Mouse (Mus musculus): ENCODE measurements at regions not wholly inside any gene's neighbourhood (a gene's known extent, or its start where the extent isn't known, plus 50 kb on each side); places are given as distances from the start of the nearest gene placed in this dataset.

GRCm38 (mm10) chr17:10135111-10135510, 184.5 kb downstream of the Qk start:
- no peak for TF ChIP-seq CTCF (IDR thresholded peaks at IDR 0.05)
- Histone ChIP-seq H3K4me2 (ENCODE audit: low read depth, low read length, poor library complexity, severe bottlenecking) (no peak overlapping the region), H3K27ac (ENCODE audit: low read depth, low read length) (no peak overlapping the region), H3K4me1 (ENCODE audit: insufficient read depth, low read length) (no peaks in the 10 kb centered on the region), H3K9ac (replicated peaks; ENCODE audit: low read length, poor library complexity, severe bottlenecking) (no peak overlapping the region), H3K4me3 (ENCODE audit: low read depth, low read length) (no peak overlapping the region), H3K9me3 (ENCODE audit: low read length) (no peaks in the 10 kb centered on the region), H3K36me3 (ENCODE audit: insufficient read depth, low read length) (no peaks in the 10 kb centered on the region), H3K27me3 (ENCODE audit: insufficient read depth, low read length) (no peaks in the 10 kb centered on the region)
- ATAC-seq (ENCODE audit: low FRiP score) = no peak
- 73% methylated on average over 2 of the region's 2 CpGs for WGBS
- no peak for DNase-seq (ENCODE audit: low spot score)

GRCm38 (mm10) chr17:10128591-10128990, 191.1 kb downstream of the Qk start:
- no peak overlapping the region for H3K4me2 ChIP-seq (ENCODE audit: low read depth, low read length, poor library complexity, severe bottlenecking)
- H3K27ac ChIP-seq (ENCODE audit: low read depth, low read length) = no peak overlapping the region
- no peak for ATAC-seq (ENCODE audit: low FRiP score)
- H3K27me3 ChIP-seq (ENCODE audit: insufficient read depth, low read length) = no peaks in the 10 kb centered on the region
- H3K9ac ChIP-seq (replicated peaks; ENCODE audit: low read length, poor library complexity, severe bottlenecking) = no peak overlapping the region
- no peak overlapping the region for H3K4me3 ChIP-seq (ENCODE audit: low read depth, low read length)
- DNase-seq (ENCODE audit: low spot score) = peak; percentile 62
- no peak for TF ChIP-seq CTCF (IDR thresholded peaks at IDR 0.05)
- no peaks in the 10 kb centered on the region for H3K9me3 ChIP-seq (ENCODE audit: low read length)
- 50% methylated on average over 8 of the region's 8 CpGs for WGBS
- H3K36me3 ChIP-seq (ENCODE audit: insufficient read depth, low read length) = no peaks in the 10 kb centered on the region
- H3K4me1 ChIP-seq (ENCODE audit: insufficient read depth, low read length) = no peaks in the 10 kb centered on the region

DNA sequence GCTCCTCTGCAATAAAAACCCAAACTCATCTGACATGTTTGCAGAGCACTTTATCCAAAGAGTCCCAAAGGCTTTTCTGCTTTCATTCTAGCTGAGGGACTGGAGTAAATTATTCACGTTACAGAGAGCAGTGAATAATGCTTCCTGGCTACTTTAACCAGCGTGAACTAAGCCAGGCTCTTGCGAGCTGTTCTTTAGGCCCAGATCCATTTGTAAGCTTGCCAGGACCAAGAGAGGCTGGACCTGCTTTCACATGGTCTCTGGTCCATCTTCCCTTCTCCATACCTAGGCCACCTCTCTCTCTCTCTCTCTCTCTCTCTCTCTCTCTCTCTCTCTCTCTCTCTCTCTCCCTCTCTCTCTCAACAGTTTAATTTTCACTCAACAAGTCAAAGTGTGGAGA, 197.2 kb downstream of the Qk start:
- no peak for TF ChIP-seq CTCF (IDR thresholded peaks at IDR 0.05)
- Histone ChIP-seq H3K36me3 (ENCODE audit: insufficient read depth, low read length) (no peaks in the 10 kb centered on the region), H3K9ac (replicated peaks; ENCODE audit: low read length, poor library complexity, severe bottlenecking) (no peak overlapping the region), H3K4me2 (ENCODE audit: low read depth, low read length, poor library complexity, severe bottlenecking) (no peak overlapping the region), H3K4me1 (ENCODE audit: insufficient read depth, low read length) (no peaks in the 10 kb centered on the region), H3K9me3 (ENCODE audit: low read length) (no peaks in the 10 kb centered on the region; the same call in 1 of the 2 replicates), H3K4me3 (ENCODE audit: low read depth, low read length) (no peak overlapping the region), H3K27ac (ENCODE audit: low read depth, low read length) (no peak overlapping the region), H3K27me3 (ENCODE audit: insufficient read depth, low read length) (no peaks in the 10 kb centered on the region)
- ATAC-seq (ENCODE audit: low FRiP score) (no peak), DNase-seq (ENCODE audit: low spot score) (peak; percentile 33)
- WGBS = 37% methylated on average over 3 of the region's 3 CpGs

DNA sequence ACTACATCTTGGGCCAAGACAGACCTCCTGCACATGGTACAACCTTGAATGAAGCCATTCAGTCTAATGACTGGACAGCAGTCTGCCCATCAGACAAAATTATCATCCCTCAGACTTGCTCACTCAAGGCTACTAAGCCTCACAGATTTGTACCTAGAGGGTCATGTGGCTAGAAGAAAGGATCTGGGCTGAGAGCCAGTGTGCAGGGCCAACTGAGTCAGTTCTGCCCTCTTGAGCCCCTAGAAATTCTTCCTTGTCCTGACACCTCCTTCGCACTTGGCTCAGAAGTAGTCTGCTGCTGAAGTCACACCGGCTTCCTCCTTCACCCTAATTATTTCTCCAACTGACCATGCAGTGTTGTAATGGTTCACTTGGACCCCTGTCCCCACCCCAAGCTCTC, 207.5 kb downstream of the Qk start:
- H3K27me3 ChIP-seq (ENCODE audit: insufficient read depth, low read length) = no peaks in the 10 kb centered on the region
- TF ChIP-seq CTCF (IDR thresholded peaks at IDR 0.05) = no peak
- H3K4me1 ChIP-seq (ENCODE audit: insufficient read depth, low read length) = no peaks in the 10 kb centered on the region
- no peak overlapping the region for H3K9ac ChIP-seq (replicated peaks; ENCODE audit: low read length, poor library complexity, severe bottlenecking)
- DNase-seq (ENCODE audit: low spot score) (no peak), ATAC-seq (ENCODE audit: low FRiP score) (no peak)
- H3K4me3 ChIP-seq (ENCODE audit: low read depth, low read length) = no peak overlapping the region
- no peak overlapping the region for H3K4me2 ChIP-seq (ENCODE audit: low read depth, low read length, poor library complexity, severe bottlenecking)
- no peaks in the 10 kb centered on the region for H3K9me3 ChIP-seq (ENCODE audit: low read length)
- H3K27ac ChIP-seq (ENCODE audit: low read depth, low read length) = no peak overlapping the region
- no peaks in the 10 kb centered on the region for H3K36me3 ChIP-seq (ENCODE audit: insufficient read depth, low read length)
- 94% methylated on average over 2 of the region's 2 CpGs for WGBS

- Histone ChIP-seq H3K9ac (replicated peaks; ENCODE audit: low read length, poor library complexity, severe bottlenecking) (no peak overlapping the region), H3K4me3 (ENCODE audit: low read depth, low read length) (no peak overlapping the region), H3K27me3 (ENCODE audit: insufficient read depth, low read length) (no peaks in the 10 kb centered on the region), H3K4me1 (ENCODE audit: insufficient read depth, low read length) (no peaks in the 10 kb centered on the region), H3K36me3 (ENCODE audit: insufficient read depth, low read length) (no peaks in the 10 kb centered on the region), H3K4me2 (ENCODE audit: low read depth, low read length, poor library complexity, severe bottlenecking) (no peak overlapping the region), H3K9me3 (ENCODE audit: low read length) (no peaks in the 10 kb centered on the region), H3K27ac (ENCODE audit: low read depth, low read length) (no peak overlapping the region)
- ATAC-seq (ENCODE audit: low FRiP score) = no peak
- no peak for DNase-seq (ENCODE audit: low spot score)
- no peak for TF ChIP-seq CTCF (IDR thresholded peaks at IDR 0.05)
Observed at GRCm38 (mm10) chr17:10110375-10110675, 209.3 kb downstream of the Qk start.

DNA sequence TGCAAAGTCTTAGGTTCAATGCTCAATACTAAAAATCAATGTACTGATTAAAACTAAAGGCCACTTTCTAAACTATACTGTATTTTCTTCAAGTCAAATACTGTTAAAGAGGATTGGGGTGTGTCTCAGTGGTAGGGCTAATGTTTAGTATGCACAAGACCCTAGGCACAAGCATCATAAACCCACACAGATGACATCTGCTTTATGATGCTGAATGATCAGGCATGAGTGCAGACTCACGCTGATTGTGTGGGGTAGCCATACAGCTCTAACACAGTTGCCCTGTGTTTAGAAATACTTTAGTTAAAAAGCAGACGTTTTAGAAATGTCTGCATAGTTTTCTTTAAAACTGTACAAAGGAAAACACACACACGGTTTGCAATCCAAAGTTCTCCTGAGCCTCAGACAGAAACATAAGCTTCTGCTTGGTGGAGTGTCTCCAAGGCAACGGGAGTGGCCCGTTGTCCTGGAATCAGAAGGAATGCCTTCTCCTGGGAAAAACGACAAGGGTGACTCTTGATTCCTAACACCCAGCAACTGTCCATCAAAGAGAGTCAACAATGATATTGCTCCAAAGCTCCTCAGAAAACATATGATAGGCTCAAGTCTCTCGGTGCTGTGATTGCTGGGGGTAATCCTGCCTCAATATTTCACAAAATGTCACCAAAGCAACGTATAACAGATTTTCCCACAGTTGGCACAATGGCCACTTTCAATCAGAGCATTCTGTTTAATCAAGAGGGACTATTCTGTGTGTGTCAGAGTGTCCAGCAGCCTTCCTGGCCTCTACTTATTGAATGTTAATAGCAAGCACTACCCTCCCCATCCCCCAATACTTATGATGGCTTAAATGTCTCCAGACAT, 209.9 kb downstream of the Qk start:
- no peak overlapping the region for H3K9ac ChIP-seq (replicated peaks; ENCODE audit: low read length, poor library complexity, severe bottlenecking)
- H3K27ac ChIP-seq (ENCODE audit: low read depth, low read length) = no peak overlapping the region
- ATAC-seq (ENCODE audit: low FRiP score) (no peak; the same call in 1 of the 2 replicates), DNase-seq (ENCODE audit: low spot score) (peak; percentile 76)
- no peak overlapping the region for H3K4me2 ChIP-seq (ENCODE audit: low read depth, low read length, poor library complexity, severe bottlenecking)
- 17% methylated on average over 8 of the region's 8 CpGs for WGBS
- H3K27me3 ChIP-seq (ENCODE audit: insufficient read depth, low read length) = no peaks in the 10 kb centered on the region
- no peaks in the 10 kb centered on the region for H3K36me3 ChIP-seq (ENCODE audit: insufficient read depth, low read length)
- no peak overlapping the region for H3K4me3 ChIP-seq (ENCODE audit: low read depth, low read length)
- no peaks in the 10 kb centered on the region for H3K4me1 ChIP-seq (ENCODE audit: insufficient read depth, low read length)
- no peaks in the 10 kb centered on the region for H3K9me3 ChIP-seq (ENCODE audit: low read length)
- no peak for TF ChIP-seq CTCF (IDR thresholded peaks at IDR 0.05)
